Mouse (Mus musculus): ENCODE data around the gene Gm49342. TPM values are rescaled to one million over a fixed set of nuclear protein-coding genes. Genes with fewer than 3 reads are reported as not detected.
A peak's percentile ranks its signal among the peaks of the same experiment; 100 is the strongest.
"Not testable (repeated sequence)": the region's sequence is repeated elsewhere in the genome, so short reads cannot be mapped to it uniquely, and the experiment has no call there.

The Gm49342 gene
- polyA plus RNA-seq, 1 experiment, result 5.5 TPM

- H3K36me3 ChIP-seq (ENCODE audit: control insufficient read depth, insufficient read depth, low read length), result no peaks in the 10 kb centered on the region
- H3K27me3 ChIP-seq (ENCODE audit: control insufficient read depth, insufficient read depth, low read length), result no peaks in the 10 kb centered on the region
- peaks cover 3% of the 10 kb centered on the region for H3K4me1 ChIP-seq (ENCODE audit: control insufficient read depth, insufficient read depth, low read length)
- H3K4me3 ChIP-seq (ENCODE audit: control insufficient read depth, low read depth, low read length), result peak overlapping the region; percentile 9
- H3K27ac ChIP-seq (ENCODE audit: control insufficient read depth, insufficient read depth, low read depth, low read length), result no peak overlapping the region
- TF ChIP-seq POLR2A (IDR thresholded peaks at IDR 0.05; ENCODE audit: control insufficient read depth, low read depth, low read length) (no peak), CTCF (IDR thresholded peaks at IDR 0.05; ENCODE audit: control insufficient read depth, insufficient read depth, insufficient replicate concordance, low read depth, low read length) (peak; percentile 42; the same call in 1 of the 2 replicates)
These were observed 40.1 kb upstream of the Gm49342 start for GRCm38 (mm10) chr14:50903973-50904827.

GRCm38 (mm10) chr14:50904828-50905129 lies 39.5 kb upstream of the Gm49342 start:
- H3K27ac ChIP-seq (ENCODE audit: control insufficient read depth, insufficient read depth, low read depth, low read length), result no peak overlapping the region
- no peaks in the 10 kb centered on the region for H3K27me3 ChIP-seq (ENCODE audit: control insufficient read depth, insufficient read depth, low read length)
- H3K36me3 ChIP-seq (ENCODE audit: control insufficient read depth, insufficient read depth, low read length), result no peaks in the 10 kb centered on the region
- TF ChIP-seq CTCF (IDR thresholded peaks at IDR 0.05; ENCODE audit: control insufficient read depth, insufficient read depth, insufficient replicate concordance, low read depth, low read length) (no peak), POLR2A (IDR thresholded peaks at IDR 0.05; ENCODE audit: control insufficient read depth, low read depth, low read length) (no peak)
- no peak overlapping the region for H3K4me3 ChIP-seq (ENCODE audit: control insufficient read depth, low read depth, low read length)
- H3K4me1 ChIP-seq (ENCODE audit: control insufficient read depth, insufficient read depth, low read length), result peaks cover 5% of the 10 kb centered on the region

- not testable (repeated sequence) for H3K36me3 ChIP-seq (ENCODE audit: control insufficient read depth, insufficient read depth, low read length)
These were observed 39.0 kb upstream of the Gm49342 start for GRCm38 (mm10) chr14:50905327-50905726.

GRCm38 (mm10) chr14:50908126-50908525 lies 36.2 kb upstream of the Gm49342 start:
- H3K27me3 ChIP-seq (ENCODE audit: control insufficient read depth, insufficient read depth, low read length), result no peaks in the 10 kb centered on the region
- TF ChIP-seq POLR2A (IDR thresholded peaks at IDR 0.05; ENCODE audit: control insufficient read depth, low read depth, low read length) (no peak), CTCF (IDR thresholded peaks at IDR 0.05; ENCODE audit: control insufficient read depth, insufficient read depth, insufficient replicate concordance, low read depth, low read length) (no peak)

More at GRCm38 (mm10) chr14:50905327-50905726, 39.0 kb upstream of the Gm49342 start:
- not testable (repeated sequence) for H3K4me3 ChIP-seq (ENCODE audit: control insufficient read depth, low read depth, low read length); H3K4me1 ChIP-seq (ENCODE audit: control insufficient read depth, insufficient read depth, low read length); H3K27ac ChIP-seq (ENCODE audit: control insufficient read depth, insufficient read depth, low read depth, low read length); H3K27me3 ChIP-seq (ENCODE audit: control insufficient read depth, insufficient read depth, low read length)

DNA sequence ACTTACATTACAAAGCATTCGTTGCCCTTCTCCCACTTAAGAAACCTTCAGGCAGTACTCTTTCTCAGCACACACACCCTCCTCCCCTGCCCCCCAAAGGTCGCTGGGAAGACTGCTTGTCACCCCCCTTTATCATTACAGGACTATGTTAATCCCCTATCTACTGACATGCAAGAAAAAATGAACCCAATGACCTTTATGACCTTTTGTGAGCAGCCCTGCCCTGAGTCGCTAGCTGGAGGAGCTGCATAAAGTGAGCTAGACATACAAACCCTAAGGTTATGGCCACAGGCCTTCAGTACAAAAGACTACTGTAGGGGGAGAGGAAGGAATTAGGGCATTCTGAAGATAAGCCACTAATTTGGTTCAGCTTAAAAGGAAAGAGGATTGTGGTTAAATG lies 33.0 kb upstream of the Gm49342 start:
- Histone ChIP-seq H3K4me3 (ENCODE audit: control insufficient read depth, low read depth, low read length) (no peak overlapping the region), H3K27me3 (ENCODE audit: control insufficient read depth, insufficient read depth, low read length) (no peaks in the 10 kb centered on the region), H3K27ac (ENCODE audit: control insufficient read depth, insufficient read depth, low read depth, low read length) (no peak overlapping the region), H3K36me3 (ENCODE audit: control insufficient read depth, insufficient read depth, low read length) (no peaks in the 10 kb centered on the region; the same call in 1 of the 2 replicates), H3K4me1 (ENCODE audit: control insufficient read depth, insufficient read depth, low read length) (peaks cover 2% of the 10 kb centered on the region)
- TF ChIP-seq POLR2A (IDR thresholded peaks at IDR 0.05; ENCODE audit: control insufficient read depth, low read depth, low read length), result no peak
- TF ChIP-seq CTCF (IDR thresholded peaks at IDR 0.05; ENCODE audit: control insufficient read depth, insufficient read depth, insufficient replicate concordance, low read depth, low read length), result no peak

More at GRCm38 (mm10) chr14:50908126-50908525, 36.2 kb upstream of the Gm49342 start:
- H3K4me3 ChIP-seq (ENCODE audit: control insufficient read depth, low read depth, low read length), result no peak overlapping the region
- H3K36me3 ChIP-seq (ENCODE audit: control insufficient read depth, insufficient read depth, low read length), result no peaks in the 10 kb centered on the region
- H3K4me1 ChIP-seq (ENCODE audit: control insufficient read depth, insufficient read depth, low read length), result peaks cover 5% of the 10 kb centered on the region
- H3K27ac ChIP-seq (ENCODE audit: control insufficient read depth, insufficient read depth, low read depth, low read length), result no peak overlapping the region

- not testable (repeated sequence) for H3K4me1 ChIP-seq (ENCODE audit: control insufficient read depth, insufficient read depth, low read length); H3K27me3 ChIP-seq (ENCODE audit: control insufficient read depth, insufficient read depth, low read length); H3K27ac ChIP-seq (ENCODE audit: control insufficient read depth, insufficient read depth, low read depth, low read length); H3K4me3 ChIP-seq (ENCODE audit: control insufficient read depth, low read depth, low read length); H3K36me3 ChIP-seq (ENCODE audit: control insufficient read depth, insufficient read depth, low read length)
These were observed 20.9 kb upstream of the Gm49342 start for GRCm38 (mm10) chr14:50923437-50923836.

GRCm38 (mm10) chr14:50924281-50925064 lies 19.8 kb upstream of the Gm49342 start, which contains the start of the genes Osgep and Apex1:
Gene Osgep, minus strand, starts transcription at chr14:50924893.
Gene Apex1, plus strand, starts transcription at chr14:50924968.
- Histone ChIP-seq H3K27ac (ENCODE audit: control insufficient read depth, insufficient read depth, low read depth, low read length) (peak within 1 kb of the TSS; percentile 89), H3K36me3 (ENCODE audit: control insufficient read depth, insufficient read depth, low read length) (no peaks in the 10 kb centered on the region; the same call in 1 of the 2 replicates), H3K27me3 (ENCODE audit: control insufficient read depth, insufficient read depth, low read length) (no peaks in the 10 kb centered on the region), H3K4me3 (ENCODE audit: control insufficient read depth, low read depth, low read length) (peak within 1 kb of the TSS; percentile 89), H3K4me1 (ENCODE audit: control insufficient read depth, insufficient read depth, low read length) (0 out of 2 replicates have a peak, but pooled peaks cover 2% of the 10 kb centered on the region)
- TF ChIP-seq POLR2A (IDR thresholded peaks at IDR 0.05; ENCODE audit: control insufficient read depth, low read depth, low read length) (peak; percentile 82), CTCF (IDR thresholded peaks at IDR 0.05; ENCODE audit: control insufficient read depth, insufficient read depth, insufficient replicate concordance, low read depth, low read length) (no peak; the same call in 1 of the 2 replicates)
